Mouse (Mus musculus) limb, embryonic 12.5 days (tissue): ENCODE results near the gene Usp10. TPM values are rescaled to one million over a fixed set of nuclear protein-coding genes. Genes with fewer than 3 reads are reported as not detected.

Experiments
- ATAC-seq: fragments of 200-750 bp; cut with Nextera tagmentation; 2 replicates; pipeline ENCODE4 v1.8.0; 2017; ENCODE audit warnings: low read depth, moderate TSS enrichment; ENCODE audit not compliant: insufficient number of reproducible peaks, insufficient read depth, low FRiP score, low TSS enrichment
- H3K27ac ChIP-seq: fragments of 300-500 bp; sonication (generic); 2 replicates; pipeline ENCODE4 v1.5.1; 2016; ENCODE audit warnings: mild to moderate bottlenecking, moderate library complexity
- H3K27me3 ChIP-seq: fragments of 300-500 bp; sonication (generic); 2 replicates; pipeline ENCODE4 v1.6.1; 2016; ENCODE audit warnings: mild to moderate bottlenecking, moderate library complexity
- H3K36me3 ChIP-seq: fragments of 300-500 bp; sonication (generic); 2 replicates; pipeline ENCODE4 v1.6.1; 2016; ENCODE audit warnings: mild to moderate bottlenecking, moderate library complexity
- H3K4me1 ChIP-seq: fragments of 300-500 bp; sonication (generic); replicated peaks from 2 replicates; pipeline ENCODE4 v1.6.1; 2016
- H3K4me2 ChIP-seq: fragments of 300-500 bp; sonication (generic); 2 replicates; pipeline ENCODE4 v1.6.1; 2016; ENCODE audit warnings: mild to moderate bottlenecking, moderate library complexity
- H3K4me3 ChIP-seq: fragments of 300-500 bp; sonication (generic); replicated peaks from 2 replicates; pipeline ENCODE4 v1.5.1; 2016; ENCODE audit warnings: mild to moderate bottlenecking
- H3K9ac ChIP-seq: fragments of 300-500 bp; sonication (generic); replicated peaks from 2 replicates; pipeline ENCODE4 v1.6.1; 2016; ENCODE audit warnings: mild to moderate bottlenecking, moderate library complexity
- H3K9me3 ChIP-seq: fragments of 300-500 bp; sonication (generic); 2 replicates; pipeline ENCODE4 v1.6.1; 2016; ENCODE audit warnings: mild to moderate bottlenecking, moderate library complexity
- WGBS: fragments of 180-500 bp; shearing (Covaris S2); methylation state at CpG from one replicate; pipeline ENCODE4 v1.1.7; 2016; 5-methylcytosine and 5-hydroxymethylcytosine counted together
- polyA plus RNA-seq: library from polyadenylated mRNA; unstranded; fragments of >200 nt; fragmentation: Nextera tagmentation; extraction: Ambion mirVana; gene quantifications from 2 replicates; pipeline ENCODE4 v1.2.1, GENCODE M21; 2016

Gene Usp10
- polyA plus RNA-seq, 1 experiment from 2014 or later = 153 TPM

GRCm38 (mm10) chr8:119915298-119915697, 5.1 kb downstream of the Usp10 start:
- Histone ChIP-seq H3K4me3 (no peak overlapping the region), H3K27me3 (no peaks in the 10 kb centered on the region), H3K27ac (no peak overlapping the region), H3K36me3 (peaks cover 14% of the 10 kb centered on the region), H3K4me2 (no peak overlapping the region), H3K9ac (no peak overlapping the region), H3K9me3 (no peaks in the 10 kb centered on the region), H3K4me1 (peaks cover 49% of the 10 kb centered on the region)
- WGBS = 91% methylated on average over 4 of the region's 4 CpGs
- no peak for ATAC-seq

- ATAC-seq = no peak
- H3K4me1 ChIP-seq = peaks cover 49% of the 10 kb centered on the region
- no peak overlapping the region; the same call in 1 of the 2 replicates for H3K9ac ChIP-seq
- H3K4me3 ChIP-seq = no peak overlapping the region
- H3K27ac ChIP-seq = no peak overlapping the region
- whole genome bisulfite sequencing = 82% methylated on average over 16 of the region's 16 CpGs
- peaks cover 20% of the 10 kb centered on the region for H3K36me3 ChIP-seq
- no peaks in the 10 kb centered on the region for H3K27me3 ChIP-seq
- H3K9me3 ChIP-seq = no peaks in the 10 kb centered on the region
- no peak overlapping the region for H3K4me2 ChIP-seq
These were observed 6.2 kb downstream of the Usp10 start for GRCm38 (mm10) chr8:119916237-119916892.

GRCm38 (mm10) chr8:119917415-119917814, 7.3 kb downstream of the Usp10 start:
- ATAC-seq = no peak
- H3K9me3 ChIP-seq = no peaks in the 10 kb centered on the region
- H3K27ac ChIP-seq = no peak overlapping the region
- WGBS = 96% methylated on average over 3 of the region's 3 CpGs
- peaks cover 44% of the 10 kb centered on the region for H3K4me1 ChIP-seq
- no peak overlapping the region for H3K4me3 ChIP-seq
- H3K27me3 ChIP-seq = no peaks in the 10 kb centered on the region
- H3K4me2 ChIP-seq = no peak overlapping the region
- no peak overlapping the region for H3K9ac ChIP-seq
- H3K36me3 ChIP-seq = peaks cover 20% of the 10 kb centered on the region

- H3K4me3 ChIP-seq = no peak overlapping the region
- WGBS = 79% methylated on average over 1 of the region's 1 CpGs
- H3K4me2 ChIP-seq = no peak overlapping the region
- peaks cover 38% of the 10 kb centered on the region for H3K4me1 ChIP-seq
- no peak overlapping the region for H3K27ac ChIP-seq
- ATAC-seq = no peak
- peaks cover 20% of the 10 kb centered on the region for H3K36me3 ChIP-seq
- no peaks in the 10 kb centered on the region for H3K9me3 ChIP-seq
- H3K27me3 ChIP-seq = no peaks in the 10 kb centered on the region
- no peak overlapping the region for H3K9ac ChIP-seq
These were observed 8.0 kb downstream of the Usp10 start for GRCm38 (mm10) chr8:119918155-119918567.

- Histone ChIP-seq H3K9me3 (no peaks in the 10 kb centered on the region), H3K4me2 (no peak overlapping the region), H3K4me1 (peaks cover 6% of the 10 kb centered on the region), H3K27ac (no peak overlapping the region), H3K4me3 (no peak overlapping the region), H3K36me3 (peaks cover 21% of the 10 kb centered on the region), H3K27me3 (no peaks in the 10 kb centered on the region), H3K9ac (no peak overlapping the region)
- ATAC-seq = no peak
- 89% methylated on average over 5 of the region's 5 CpGs for WGBS
These were observed 13.1 kb downstream of the Usp10 start for GRCm38 (mm10) chr8:119923259-119923658.

- H3K27me3 ChIP-seq = no peaks in the 10 kb centered on the region
- WGBS = 93% methylated on average over 4 of the region's 4 CpGs
- H3K4me2 ChIP-seq = no peak overlapping the region
- H3K36me3 ChIP-seq = 0 out of 2 replicates have a peak, but pooled peaks cover 14% of the 10 kb centered on the region
- no peak overlapping the region for H3K4me3 ChIP-seq
- no peak for ATAC-seq
- H3K9ac ChIP-seq = no peak overlapping the region
- no peaks in the 10 kb centered on the region for H3K9me3 ChIP-seq
- H3K27ac ChIP-seq = no peak overlapping the region
- peaks cover 6% of the 10 kb centered on the region for H3K4me1 ChIP-seq
These were observed 15.3 kb downstream of the Usp10 start for GRCm38 (mm10) chr8:119925428-119925827.

GRCm38 (mm10) chr8:119926474-119926873, 16.3 kb downstream of the Usp10 start:
- no peak overlapping the region for H3K27ac ChIP-seq
- no peak overlapping the region for H3K4me2 ChIP-seq
- no peaks in the 10 kb centered on the region for H3K9me3 ChIP-seq
- H3K4me1 ChIP-seq = peaks cover 6% of the 10 kb centered on the region
- H3K27me3 ChIP-seq = no peaks in the 10 kb centered on the region
- no peak overlapping the region for H3K9ac ChIP-seq
- WGBS = 77% methylated on average over 2 of the region's 2 CpGs
- no peak overlapping the region for H3K4me3 ChIP-seq
- H3K36me3 ChIP-seq = 0 out of 2 replicates have a peak, but pooled peaks cover 8% of the 10 kb centered on the region
- ATAC-seq = no peak

- Histone ChIP-seq H3K27me3 (no peaks in the 10 kb centered on the region), H3K27ac (no peak overlapping the region), H3K9ac (no peak overlapping the region), H3K36me3 (peaks cover 17% of the 10 kb centered on the region), H3K4me1 (peaks cover 3% of the 10 kb centered on the region), H3K9me3 (no peaks in the 10 kb centered on the region), H3K4me2 (no peak overlapping the region), H3K4me3 (no peak overlapping the region)
- no peak for ATAC-seq
- 55% methylated on average over 6 of the region's 6 CpGs for WGBS
These were observed 17.4 kb downstream of the Usp10 start for GRCm38 (mm10) chr8:119927422-119928092.

- WGBS = 79% methylated on average over 4 of the region's 4 CpGs
- Histone ChIP-seq H3K4me3 (no peak overlapping the region), H3K9me3 (no peaks in the 10 kb centered on the region), H3K27ac (no peak overlapping the region), H3K36me3 (peaks cover 47% of the 10 kb centered on the region), H3K4me2 (no peak overlapping the region), H3K4me1 (peaks cover 3% of the 10 kb centered on the region; the same call in 1 of the 2 replicates), H3K27me3 (no peaks in the 10 kb centered on the region), H3K9ac (no peak overlapping the region)
- no peak for ATAC-seq
These were observed 21.2 kb downstream of the Usp10 start for GRCm38 (mm10) chr8:119931317-119931716.

- WGBS = 95% methylated on average over 4 of the region's 4 CpGs
- peaks cover 69% of the 10 kb centered on the region for H3K36me3 ChIP-seq
- no peak for ATAC-seq
These were observed 23.5 kb downstream of the Usp10 start for GRCm38 (mm10) chr8:119933681-119934080.

GRCm38 (mm10) chr8:119935541-119935940, 25.4 kb downstream of the Usp10 start:
- Histone ChIP-seq H3K4me3 (no peak overlapping the region), H3K27ac (no peak overlapping the region), H3K27me3 (no peaks in the 10 kb centered on the region), H3K9me3 (no peaks in the 10 kb centered on the region), H3K4me1 (no peaks in the 10 kb centered on the region), H3K4me2 (no peak overlapping the region), H3K9ac (no peak overlapping the region), H3K36me3 (peaks cover 76% of the 10 kb centered on the region)
- ATAC-seq = no peak
- 72% methylated on average over 6 of the region's 6 CpGs for WGBS

More at GRCm38 (mm10) chr8:119933681-119934080, 23.5 kb downstream of the Usp10 start:
- Histone ChIP-seq H3K4me1 (no peaks in the 10 kb centered on the region), H3K27me3 (no peaks in the 10 kb centered on the region), H3K9me3 (no peaks in the 10 kb centered on the region), H3K4me3 (no peak overlapping the region), H3K27ac (no peak overlapping the region), H3K4me2 (no peak overlapping the region), H3K9ac (no peak overlapping the region)
